Mouse (Mus musculus) midbrain, embryonic 10.5 days (tissue): ENCODE measurements around the gene Trdmt1. TPM values are rescaled to one million over a fixed set of nuclear protein-coding genes. Genes with fewer than 3 reads are reported as not detected.

Source experiments
- DNase-seq: peaks from one replicate; pipeline ENCODE4 v3.0.0-alpha.2; 2017; ENCODE audit warnings: low spot score
- H3K27ac ChIP-seq: fragments of 300-500 bp; sonication (generic); replicated peaks from 2 replicates; pipeline ENCODE4 v1.5.1; 2016; ENCODE audit warnings: mild to moderate bottlenecking
- H3K27me3 ChIP-seq: fragments of 300-500 bp; sonication (generic); 2 replicates; pipeline ENCODE4 v1.6.1; 2016; ENCODE audit warnings: low read depth, mild to moderate bottlenecking; ENCODE audit not compliant: poor library complexity, severe bottlenecking
- H3K36me3 ChIP-seq: fragments of 300-500 bp; sonication (generic); 2 replicates; pipeline ENCODE4 v1.6.1; 2016; ENCODE audit warnings: mild to moderate bottlenecking, moderate library complexity
- H3K4me1 ChIP-seq: fragments of 300-500 bp; sonication (generic); 2 replicates; pipeline ENCODE4 v1.6.1; 2016
- H3K4me3 ChIP-seq: fragments of 300-500 bp; sonication (generic); 2 replicates; pipeline ENCODE4 v1.5.1; 2016; ENCODE audit warnings: mild to moderate bottlenecking, moderate library complexity
- H3K9me3 ChIP-seq: fragments of 300-500 bp; sonication (generic); replicated peaks from 2 replicates; pipeline ENCODE4 v1.6.1; 2016; ENCODE audit warnings: mild to moderate bottlenecking
- WGBS: fragments of 180-500 bp; shearing (Covaris S2); methylation state at CpG from one replicate; pipeline ENCODE4 v1.1.7; 2016; 5-methylcytosine and 5-hydroxymethylcytosine counted together
- polyA plus RNA-seq: library from polyadenylated mRNA; unstranded; fragments of >200 nt; fragmentation: Nextera tagmentation; extraction: Ambion mirVana; gene quantifications from 2 replicates; pipeline ENCODE4 v1.2.1, GENCODE M21; 2016

Gene Trdmt1
- polyA plus RNA-seq, 1 experiment from 2014 or later = 9.5 TPM

GRCm38 (mm10) chr2:13479165-13479564 is 65.3 kb downstream of the Trdmt1 start:
- Histone ChIP-seq H3K27ac (no peak overlapping the region), H3K36me3 (no peaks in the 10 kb centered on the region), H3K9me3 (no peaks in the 10 kb centered on the region), H3K4me3 (no peak overlapping the region), H3K4me1 (no peaks in the 10 kb centered on the region), H3K27me3 (no peaks in the 10 kb centered on the region)
- DNase-seq = no peak
- WGBS = 94% methylated on average over 7 of the region's 7 CpGs

- H3K27me3 ChIP-seq = no peaks in the 10 kb centered on the region
- H3K27ac ChIP-seq = no peak overlapping the region
- H3K4me1 ChIP-seq = no peaks in the 10 kb centered on the region
- no peaks in the 10 kb centered on the region for H3K9me3 ChIP-seq
- H3K4me3 ChIP-seq = no peak overlapping the region
- no peak for DNase-seq
- WGBS = 94% methylated on average over 3 of the region's 3 CpGs
- H3K36me3 ChIP-seq = no peaks in the 10 kb centered on the region
Observed at GRCm38 (mm10) chr2:13470108-13470507, 74.4 kb downstream of the Trdmt1 start.

- Histone ChIP-seq H3K9me3 (no peaks in the 10 kb centered on the region), H3K36me3 (no peaks in the 10 kb centered on the region), H3K27me3 (no peaks in the 10 kb centered on the region), H3K27ac (no peak overlapping the region), H3K4me1 (no peaks in the 10 kb centered on the region), H3K4me3 (no peak overlapping the region)
- 91% methylated on average over 4 of the region's 4 CpGs for WGBS
- DNase-seq = no peak
Observed at GRCm38 (mm10) chr2:13469641-13470040, 74.8 kb downstream of the Trdmt1 start.

GRCm38 (mm10) chr2:13466685-13467084 is 77.8 kb downstream of the Trdmt1 start:
- no peaks in the 10 kb centered on the region for H3K27me3 ChIP-seq
- no peaks in the 10 kb centered on the region for H3K9me3 ChIP-seq
- 95% methylated on average over 3 of the region's 3 CpGs for WGBS
- H3K36me3 ChIP-seq = no peaks in the 10 kb centered on the region
- H3K4me3 ChIP-seq = no peak overlapping the region
- no peaks in the 10 kb centered on the region for H3K4me1 ChIP-seq
- no peak for DNase-seq
- H3K27ac ChIP-seq = no peak overlapping the region

Other genes with a start within 250 kb of the Trdmt1 start
- gene Cubn, start 52.9 kb downstream of the Trdmt1 start, polyA plus RNA-seq = 0.48 and 0.50 TPM in 2 replicates
- 1,116 and 1,227 TPM in 2 replicates for gene Vim, start 29.3 kb upstream of the Trdmt1 start, polyA plus RNA-seq
- gene St8sia6, start 249.4 kb upstream of the Trdmt1 start, polyA plus RNA-seq = 0.27 and 0.38 TPM in 2 replicates